Mouse (Mus musculus): ENCODE data around the gene Tnfsf13b.

The Tnfsf13b gene

DNA sequence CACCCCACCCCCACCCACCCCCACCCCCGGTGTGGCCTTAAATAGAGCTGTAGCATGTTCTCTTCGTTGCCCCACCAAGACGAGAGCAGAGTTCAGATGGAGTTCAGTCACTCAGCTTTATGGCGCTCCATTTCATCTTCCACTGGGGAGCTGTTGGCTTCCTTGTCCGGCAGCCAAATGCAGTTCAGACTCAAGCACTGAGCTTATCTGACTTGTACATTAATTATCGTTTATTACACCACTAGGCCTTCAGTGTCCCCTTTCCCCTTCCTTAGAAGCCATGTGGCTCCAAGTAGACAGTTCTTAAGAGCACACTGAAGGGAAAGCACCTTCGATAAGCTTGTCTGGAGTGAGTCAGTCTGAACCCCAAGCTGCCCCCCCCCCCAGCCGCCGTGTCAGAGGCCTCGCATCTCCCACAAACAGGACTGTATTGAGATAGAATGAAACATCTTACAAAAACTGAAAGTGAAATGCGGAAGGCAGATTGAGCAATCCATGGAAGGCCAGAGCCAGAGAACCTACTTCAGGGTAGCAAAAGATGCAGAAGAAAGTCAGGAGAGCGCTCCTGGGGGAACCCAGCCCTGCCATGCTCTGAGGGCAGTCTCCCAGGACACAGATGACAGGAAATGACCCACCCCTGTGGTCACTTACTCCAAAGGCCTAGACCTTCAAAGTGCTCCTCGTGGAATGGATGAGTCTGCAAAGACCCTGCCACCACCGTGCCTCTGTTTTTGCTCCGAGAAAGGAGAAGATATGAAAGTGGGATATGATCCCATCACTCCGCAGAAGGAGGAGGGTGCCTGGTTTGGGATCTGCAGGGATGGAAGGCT, at the start of gene Tnfsf13b:
Gene Tnfsf13b, plus strand, starts transcription at position 312 of the 830 bp plus-strand sequence.
- DNase-seq (ENCODE audit: inconsistent ontology term): no peak

GRCm38 (mm10) chr8:9958338-9958737, 47.9 kb upstream of the Tnfsf13b start:
- DNase-seq (ENCODE audit: inconsistent ontology term): no peak

DNA sequence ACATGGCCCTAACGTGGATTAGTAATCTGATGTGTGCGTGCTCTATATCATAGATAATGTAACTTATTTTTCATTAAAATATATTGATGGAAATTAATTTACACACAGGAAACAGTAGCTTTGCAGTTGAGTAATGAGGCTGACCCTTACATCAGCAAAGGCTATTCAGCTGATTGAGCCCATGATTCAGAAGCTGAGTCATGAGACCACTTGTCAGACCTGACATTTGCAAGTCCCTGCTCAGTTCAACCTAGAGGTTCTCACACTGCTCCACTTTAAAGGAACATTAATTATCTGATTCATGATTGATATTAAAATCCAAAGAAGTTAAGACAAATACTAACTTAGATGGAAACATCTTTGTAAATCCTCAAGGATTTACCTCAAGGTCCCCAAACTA, 46.3 kb upstream of the Tnfsf13b start:
- DNase-seq (ENCODE audit: inconsistent ontology term): no peak

- no peak for DNase-seq (ENCODE audit: inconsistent ontology term)
Measured at GRCm38 (mm10) chr8:9971866-9972265, 34.4 kb upstream of the Tnfsf13b start.

DNA sequence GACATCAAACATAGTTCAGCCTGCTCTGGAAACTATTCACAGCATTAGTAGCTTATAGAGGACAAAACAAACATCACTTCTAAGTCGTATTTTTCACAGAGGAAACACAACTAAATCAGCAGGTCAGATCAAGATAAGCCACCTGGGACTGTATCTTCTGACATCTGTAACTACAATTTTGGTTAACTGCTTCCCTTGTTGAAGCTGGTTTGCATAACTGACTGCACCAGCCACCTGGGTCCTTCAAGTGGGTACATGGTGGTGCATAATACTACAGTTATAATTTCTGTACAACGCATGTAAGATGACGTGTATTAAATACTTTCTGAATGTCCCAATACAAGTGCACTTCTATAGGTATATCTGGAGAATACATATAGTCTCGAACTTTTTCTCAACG, 31.0 kb upstream of the Tnfsf13b start:
- no peak for DNase-seq (ENCODE audit: inconsistent ontology term)

- peak; percentile 99 for DNase-seq (ENCODE audit: inconsistent ontology term)
Measured at GRCm38 (mm10) chr8:9975898-9976611, 30.2 kb upstream of the Tnfsf13b start.

DNA sequence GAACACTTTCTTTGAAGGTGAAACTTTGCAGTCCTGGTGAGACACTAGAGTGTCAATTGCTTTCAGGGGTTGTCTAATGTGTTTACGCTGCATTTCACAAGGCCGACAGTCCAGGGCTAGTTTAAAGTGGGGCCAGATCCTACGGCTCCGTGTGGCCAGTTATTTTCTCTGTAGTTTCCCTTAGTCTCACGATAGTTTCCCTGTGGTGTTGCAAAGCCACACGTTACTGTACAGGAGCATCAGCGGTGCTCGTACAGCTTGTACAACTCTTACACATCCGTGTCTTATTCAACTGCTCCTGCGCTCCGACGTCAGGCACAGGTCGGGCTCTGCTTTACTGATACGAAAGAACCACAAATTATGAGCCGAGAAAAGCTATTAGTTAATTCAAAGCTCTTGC, 29.3 kb upstream of the Tnfsf13b start:
- DNase-seq (ENCODE audit: inconsistent ontology term): no peak

DNA sequence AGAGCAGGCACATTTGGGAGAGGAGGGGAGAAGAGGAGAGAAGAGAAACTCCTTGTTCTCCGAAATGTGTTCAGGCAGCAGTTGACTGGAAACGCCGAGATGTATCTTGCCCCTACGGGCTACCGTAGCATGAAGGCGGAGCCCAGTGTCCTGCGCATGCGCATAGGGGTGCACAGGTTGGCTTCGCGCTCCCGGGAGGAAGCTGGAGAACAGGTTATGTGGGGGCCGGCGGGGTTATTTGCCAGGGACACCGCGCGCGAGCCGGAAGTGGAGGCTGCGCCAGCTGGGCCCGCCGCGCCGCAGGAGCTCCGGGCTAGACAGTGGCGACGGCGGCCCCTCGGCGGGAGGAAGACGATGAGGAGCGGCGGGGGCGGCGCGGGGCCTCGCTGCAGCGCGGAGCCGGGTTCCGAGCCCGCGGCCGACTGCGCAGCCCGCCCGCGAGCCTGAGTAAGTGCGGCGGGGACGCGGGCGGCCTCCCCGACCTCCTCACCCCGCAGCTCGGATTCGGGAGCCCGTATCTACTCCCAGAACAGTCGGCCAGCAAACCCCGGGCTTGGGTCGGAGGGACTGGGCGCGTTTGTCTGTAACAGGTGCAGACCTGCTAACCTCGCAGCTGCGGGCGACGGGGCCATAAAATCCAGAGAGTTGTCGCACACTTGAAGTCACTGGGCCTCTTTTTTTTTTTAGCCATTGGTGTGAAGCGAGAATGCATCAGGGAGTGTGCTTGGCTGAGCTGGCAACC, 28.5 kb upstream of the Tnfsf13b start, which contains the start of the genes Lig4 and Abhd13:
Gene Lig4, minus strand, starts transcription at position 114 of the 742 bp plus-strand sequence.
Gene Abhd13, plus strand, starts transcription at position 135 of the 742 bp plus-strand sequence.
- peak; percentile 96 for DNase-seq (ENCODE audit: inconsistent ontology term)

GRCm38 (mm10) chr8:9978475-9979230, 27.6 kb upstream of the Tnfsf13b start:
- no peak for DNase-seq (ENCODE audit: inconsistent ontology term)

DNA sequence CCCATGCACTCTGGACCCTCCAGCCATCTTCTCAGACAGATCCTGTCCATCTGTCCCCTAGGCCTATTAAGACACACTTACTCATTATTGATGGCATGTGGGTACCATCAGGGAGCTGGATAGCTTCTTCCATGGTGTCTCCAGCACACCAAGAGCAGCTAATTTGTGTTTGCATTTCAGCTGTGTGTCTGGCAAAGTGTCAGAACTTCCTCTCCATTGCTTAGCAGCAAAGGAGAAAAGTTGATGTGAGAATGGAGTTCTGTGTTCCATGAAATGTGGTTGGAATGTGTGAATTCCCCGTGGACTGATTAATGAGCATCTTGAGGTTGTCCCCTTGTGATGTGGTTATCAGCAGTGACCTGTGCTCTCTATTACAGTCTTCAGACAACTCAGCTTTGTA, 26.5 kb upstream of the Tnfsf13b start:
- DNase-seq (ENCODE audit: inconsistent ontology term): peak; percentile 80

GRCm38 (mm10) chr8:9980188-9980587, 26.1 kb upstream of the Tnfsf13b start:
- no peak for DNase-seq (ENCODE audit: inconsistent ontology term)

GRCm38 (mm10) chr8:10004115-10004514, 2.2 kb upstream of the Tnfsf13b start:
- DNase-seq (ENCODE audit: inconsistent ontology term): no peak

DNA sequence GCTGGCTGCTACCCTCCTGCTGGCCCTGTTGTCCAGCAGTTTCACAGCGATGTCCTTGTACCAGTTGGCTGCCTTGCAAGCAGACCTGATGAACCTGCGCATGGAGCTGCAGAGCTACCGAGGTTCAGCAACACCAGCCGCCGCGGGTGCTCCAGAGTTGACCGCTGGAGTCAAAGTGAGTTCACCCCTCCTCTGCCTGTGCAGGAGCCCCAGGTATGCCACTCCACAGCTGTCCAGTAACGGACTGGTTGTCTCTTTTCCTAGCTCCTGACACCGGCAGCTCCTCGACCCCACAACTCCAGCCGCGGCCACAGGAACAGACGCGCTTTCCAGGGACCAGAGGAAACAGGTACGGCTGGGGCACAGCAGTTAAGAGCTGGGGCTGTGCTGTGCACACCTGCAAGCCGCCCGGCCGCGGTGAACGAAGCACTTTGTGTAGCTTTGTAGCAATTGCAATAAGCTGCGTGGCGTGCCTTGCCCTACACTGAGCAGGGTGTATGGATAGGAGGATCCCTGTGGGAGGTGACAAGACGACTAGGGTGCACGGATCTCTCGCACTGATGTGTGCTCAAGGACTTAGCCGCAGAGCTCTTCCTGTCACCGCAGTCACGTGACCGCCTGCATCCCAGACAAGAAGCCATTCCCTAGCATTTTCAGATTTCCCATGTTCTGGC, 856 bp downstream of the Tnfsf13b start:
- peak; percentile 22 for DNase-seq (ENCODE audit: inconsistent ontology term)

- DNase-seq (ENCODE audit: inconsistent ontology term): no peak
Measured at GRCm38 (mm10) chr8:10007660-10008028, 1.4 kb downstream of the Tnfsf13b start.

DNA sequence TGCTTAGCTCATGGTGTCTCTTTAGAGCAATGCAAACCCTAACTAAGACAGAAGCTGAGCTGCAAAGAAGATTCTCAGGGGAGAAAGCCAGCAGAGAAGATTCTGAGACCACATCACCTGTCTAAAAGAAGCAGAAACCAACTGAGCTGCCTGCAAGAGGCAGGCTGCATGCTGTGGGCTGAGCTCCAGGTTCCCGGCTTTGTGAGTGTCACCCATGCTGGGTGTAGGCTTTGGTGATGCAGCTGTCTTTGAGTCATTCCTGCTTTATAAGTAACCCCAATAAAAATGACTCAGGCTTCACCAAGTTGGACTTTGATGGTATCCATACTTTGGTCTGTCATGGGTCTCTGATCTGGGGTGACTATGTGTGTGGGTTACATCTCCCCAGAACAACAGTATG, 10.0 kb downstream of the Tnfsf13b start:
- DNase-seq (ENCODE audit: inconsistent ontology term): no peak

DNA sequence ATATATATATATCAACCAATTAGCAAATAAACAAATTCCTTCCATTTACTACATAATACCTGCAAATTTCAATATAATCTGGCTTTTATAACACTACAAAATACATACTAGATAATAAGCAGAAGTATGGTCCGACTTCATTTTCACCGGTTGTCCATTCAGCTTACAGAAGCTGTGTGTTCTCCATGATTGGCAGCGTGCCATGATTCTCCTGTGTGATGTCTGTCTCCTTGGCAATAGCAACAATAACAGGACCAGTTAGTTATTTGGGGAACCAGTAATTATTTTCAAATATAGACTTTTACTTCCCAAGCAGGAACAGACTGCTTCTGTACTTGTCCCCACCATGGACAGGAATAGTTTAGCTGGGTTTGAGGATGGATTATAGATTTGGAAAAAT, 11.0 kb downstream of the Tnfsf13b start:
- no peak for DNase-seq (ENCODE audit: inconsistent ontology term)

GRCm38 (mm10) chr8:10030320-10031060, 24.2 kb downstream of the Tnfsf13b start:
- DNase-seq (ENCODE audit: inconsistent ontology term): no peak

DNA sequence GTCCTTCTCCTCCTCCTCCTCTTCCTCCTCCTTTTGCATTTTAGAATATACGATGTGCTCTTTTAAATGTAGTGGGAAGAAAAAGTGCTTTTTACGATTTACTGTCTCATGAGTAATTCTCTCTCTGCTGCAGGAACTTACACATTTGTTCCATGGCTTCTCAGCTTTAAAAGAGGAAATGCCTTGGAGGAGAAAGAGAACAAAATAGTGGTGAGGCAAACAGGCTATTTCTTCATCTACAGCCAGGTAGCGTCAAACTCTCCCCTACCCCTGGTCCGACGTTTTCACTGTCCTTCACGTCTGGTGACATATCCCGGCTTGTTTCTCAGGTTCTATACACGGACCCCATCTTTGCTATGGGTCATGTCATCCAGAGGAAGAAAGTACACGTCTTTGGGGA, 24.9 kb downstream of the Tnfsf13b start:
- no peak for DNase-seq (ENCODE audit: inconsistent ontology term)

GRCm38 (mm10) chr8:10040866-10041265, 34.6 kb downstream of the Tnfsf13b start:
- no peak for DNase-seq (ENCODE audit: inconsistent ontology term)

DNA sequence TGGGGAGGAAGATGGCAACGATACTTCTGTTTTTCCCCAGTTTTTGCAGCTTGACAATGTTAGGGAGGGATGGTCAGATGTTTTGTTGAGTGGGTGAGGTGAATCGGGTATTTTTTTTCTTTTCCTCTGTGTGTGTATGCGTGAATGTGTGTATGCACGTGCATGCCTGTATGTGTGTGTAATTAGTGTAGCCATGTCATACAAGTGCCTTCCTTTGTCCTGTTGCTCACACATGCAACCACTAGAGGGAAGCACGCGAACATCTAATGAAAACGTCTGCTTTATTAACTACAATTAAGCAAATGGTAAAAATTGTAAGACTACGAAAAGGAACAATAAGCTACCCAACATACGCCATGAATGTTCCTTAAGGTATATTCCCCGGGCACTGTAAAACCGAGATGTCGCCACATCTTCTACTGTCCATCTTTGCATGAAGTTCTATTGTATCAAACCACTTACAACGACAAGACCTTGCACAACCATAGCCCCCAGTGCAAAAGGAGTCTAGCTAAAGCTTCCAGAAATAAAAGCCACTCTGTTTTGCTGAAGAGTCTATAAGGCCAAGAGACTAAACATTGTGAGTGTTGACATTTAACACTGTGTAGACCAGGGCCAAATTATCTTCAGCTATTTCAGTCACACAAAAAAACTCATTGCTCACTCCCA, 37.7 kb downstream of the Tnfsf13b start:
- no peak for DNase-seq (ENCODE audit: inconsistent ontology term)

Measured in Muller cell, postnatal 12 days (primary cell).